Comparison of ENCODE assay signal across 12 mouse cellular contexts in the genomic region with DNA sequence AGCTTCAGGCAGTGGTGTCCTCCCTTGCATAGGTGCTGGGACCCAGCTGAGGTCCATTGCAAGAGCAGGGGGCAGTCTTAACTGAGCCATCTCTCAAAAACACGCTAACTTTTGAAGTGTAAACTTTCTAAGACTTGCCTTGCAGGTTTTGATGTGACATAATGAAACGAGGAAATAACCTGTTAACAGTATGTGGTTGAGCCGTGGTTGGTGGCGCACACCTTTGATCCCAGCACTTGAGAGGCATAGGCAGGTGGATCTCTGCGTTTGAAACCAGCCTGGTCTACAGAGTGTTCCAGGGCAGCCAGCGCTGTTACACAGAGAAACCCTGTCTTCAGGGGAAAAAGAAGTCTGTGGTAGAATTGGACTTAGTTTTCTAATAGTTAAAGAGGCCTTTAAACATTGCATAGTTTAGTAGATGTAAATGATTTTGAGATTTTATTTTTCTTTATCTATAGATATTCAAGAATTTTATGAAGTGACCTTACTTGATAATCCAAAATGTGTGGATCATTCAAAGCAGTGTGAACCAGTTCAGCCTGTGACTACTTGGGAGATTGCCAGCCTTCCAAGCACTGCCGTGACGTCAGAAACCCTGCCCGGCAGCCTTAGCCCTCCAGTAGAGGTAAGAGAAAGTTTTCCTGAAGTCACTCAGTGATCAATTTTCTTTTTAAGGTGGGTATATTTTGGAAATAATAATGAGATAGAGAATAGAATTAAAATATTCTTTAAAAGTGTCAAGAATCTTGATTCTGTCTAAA. TPM values are rescaled to one million over a fixed set of nuclear protein-coding genes. Genes with fewer than 3 reads are reported as not detected.
DNase-seq lines count a peak whose midpoint lies in the region; ATAC-seq and TF ChIP-seq lines count a peak whose summit lies in the region.
"Had no signal": no experiment of that assay in that cellular context is flagged by ENCODE, and none has a peak within 500 bp of the region (broad histone marks: within the 10 kb centered on the region; RNA-seq: fewer than 3 reads in every experiment).

No protein-coding gene starts in this region.

- H3K27me3 ChIP-seq in kidney, adult 2 months (replicated peaks; ENCODE audit: control insufficient read depth, insufficient read depth, low read length), result no peaks in the 10 kb centered on the region
- H3K27me3 ChIP-seq in kidney, embryonic 14.5 days (ENCODE audit: control insufficient read depth, insufficient read depth, low read length), result no peaks in the 10 kb centered on the region
- H3K27me3 ChIP-seq in stomach, embryonic 16.5 days (ENCODE audit: control insufficient read depth, insufficient read depth, low read length), result no peaks in the 10 kb centered on the region
- no peaks in the 10 kb centered on the region for H3K27me3 ChIP-seq in hindbrain, embryonic 12.5 days
- H3K27me3 ChIP-seq: limb, embryonic 13.5 days had no signal

- no peaks in the 10 kb centered on the region; the same call in 1 of the 2 replicates for H3K36me3 ChIP-seq in kidney, adult 2 months (ENCODE audit: control insufficient read depth, insufficient read depth, low read length)
- peaks cover 18% of the 10 kb centered on the region; the same call in 1 of the 2 replicates for H3K36me3 ChIP-seq in kidney, embryonic 14.5 days (ENCODE audit: control insufficient read depth, insufficient read depth, low read length)
- no peaks in the 10 kb centered on the region for H3K36me3 ChIP-seq in stomach, embryonic 16.5 days (ENCODE audit: control insufficient read depth, insufficient read depth, low read length)
- peaks cover 5% of the 10 kb centered on the region; the same call in 1 of the 2 replicates for H3K36me3 ChIP-seq in hindbrain, embryonic 12.5 days

- no peak overlapping the region for H3K4me2 ChIP-seq in kidney, embryonic 14.5 days (replicated peaks; ENCODE audit: low read depth, low read length)
- no peak overlapping the region for H3K4me2 ChIP-seq in stomach, embryonic 16.5 days (ENCODE audit: low read depth, low read length)
- no peak overlapping the region for H3K4me2 ChIP-seq in hindbrain, embryonic 12.5 days (replicated peaks)
- H3K4me2 ChIP-seq: limb, embryonic 13.5 days had no signal

- no peak overlapping the region for H3K4me3 ChIP-seq in kidney, adult 2 months (ENCODE audit: insufficient read depth, low read depth, low read length)
- no peak overlapping the region for H3K4me3 ChIP-seq in kidney, embryonic 14.5 days (ENCODE audit: low read length)
- no peak overlapping the region for H3K4me3 ChIP-seq in stomach, embryonic 16.5 days (replicated peaks; ENCODE audit: low read length)
- H3K4me3 ChIP-seq in hindbrain, embryonic 12.5 days, result no peak overlapping the region
- H3K4me3 ChIP-seq: hindbrain, embryonic 10.5 days; limb, embryonic 13.5 days had no signal

- peak; percentile 50 for DNase-seq in adrenal gland, adult 2 months
- DNase-seq in adrenal gland, adult 18-20 months (ENCODE audit: low spot score in 2 of 2), result no peak
- DNase-seq in kidney, adult 2 months, result peak; percentile 78
- peak; percentile 42 to 59 for DNase-seq in kidney, adult 8-10 months
- no peak for DNase-seq in spleen, postnatal 14 days (ENCODE audit: low spot score in 2 of 2)
- DNase-seq: gastrocnemius, postnatal 10 days; layer of hippocampus, adult 9-11 months had no signal

- H3K9me3 ChIP-seq in kidney, embryonic 14.5 days (ENCODE audit: control insufficient read depth, low read length), result no peaks in the 10 kb centered on the region
- no peaks in the 10 kb centered on the region for H3K9me3 ChIP-seq in stomach, embryonic 16.5 days (replicated peaks; ENCODE audit: control insufficient read depth, low read length)
- H3K9me3 ChIP-seq in hindbrain, embryonic 12.5 days (replicated peaks), result no peaks in the 10 kb centered on the region
- H3K9me3 ChIP-seq: hindbrain, embryonic 10.5 days; limb, embryonic 13.5 days had no signal

- WGBS in kidney, adult 2 months, result 48% methylated on average over 9 of the region's 9 CpGs
- 89% methylated on average over 9 of the region's 9 CpGs for WGBS in kidney, embryonic 14.5 days
- 69% methylated on average over 9 of the region's 9 CpGs for WGBS in stomach, embryonic 16.5 days
- WGBS in hindbrain, embryonic 12.5 days, result 93% methylated on average over 9 of the region's 9 CpGs

- H3K27ac ChIP-seq in kidney, adult 2 months (ENCODE audit: insufficient read depth, low read depth, low read length), result no peak overlapping the region
- H3K27ac ChIP-seq in kidney, embryonic 14.5 days (ENCODE audit: low read depth, low read length), result no peak overlapping the region
- H3K27ac ChIP-seq in stomach, embryonic 16.5 days (ENCODE audit: low read length), result 0 out of 2 replicates have a peak overlapping the region, but pooled peaks have one; percentile 3
- no peak overlapping the region for H3K27ac ChIP-seq in hindbrain, embryonic 12.5 days
- H3K27ac ChIP-seq: hindbrain, embryonic 10.5 days; limb, embryonic 13.5 days had no signal

- no peak for TF ChIP-seq CTCF in kidney, adult 2 months (conservative IDR thresholded peaks at IDR 0.05; ENCODE audit: insufficient read depth, insufficient read length, low read depth, low read length)

- H3K9ac ChIP-seq in kidney, embryonic 14.5 days (ENCODE audit: low read depth, low read length), result no peak overlapping the region
- H3K9ac ChIP-seq in stomach, embryonic 16.5 days (ENCODE audit: low read length), result no peak overlapping the region
- H3K9ac ChIP-seq in hindbrain, embryonic 12.5 days, result no peak overlapping the region
- H3K9ac ChIP-seq: limb, embryonic 13.5 days had no signal

- no peak for TF ChIP-seq POLR2A in kidney, adult 2 months (IDR thresholded peaks at IDR 0.05; ENCODE audit: low read depth, low read length)

- ATAC-seq in kidney, embryonic 14.5 days (ENCODE audit: low FRiP score, low TSS enrichment), result no peak
- ATAC-seq in stomach, embryonic 16.5 days (ENCODE audit: insufficient read depth, low FRiP score), result no peak
- no peak for ATAC-seq in hindbrain, embryonic 12.5 days (ENCODE audit: low FRiP score)

- H3K4me1 ChIP-seq in kidney, adult 2 months (ENCODE audit: control insufficient read depth, insufficient read depth, low read length), result peaks cover 8% of the 10 kb centered on the region; the same call in 1 of the 2 replicates
- H3K4me1 ChIP-seq in kidney, embryonic 14.5 days (ENCODE audit: control insufficient read depth, insufficient read depth, low read length), result no peaks in the 10 kb centered on the region
- H3K4me1 ChIP-seq in stomach, embryonic 16.5 days (ENCODE audit: control insufficient read depth, insufficient read depth, low read length), result 0 out of 2 replicates have a peak, but pooled peaks cover 2% of the 10 kb centered on the region
- H3K4me1 ChIP-seq in hindbrain, embryonic 12.5 days, result no peaks in the 10 kb centered on the region
- H3K4me1 ChIP-seq: hindbrain, embryonic 10.5 days; limb, embryonic 13.5 days had no signal

RNA-seq across cellular contexts. Expression of gene Dlg1, which starts 20.6 kb away (rescaled TPM):
- 100 to 1,000 TPM in 1 of 2 experiments, 10 to 100 TPM in 1; 68.4 to 102 TPM for total RNA-seq in adrenal gland, adult 2 months (2021)
- 7.9 and 12.0 TPM in 2 replicates for polyA plus RNA-seq in adrenal gland, adult 2 months (2012; rRNA removed)
- total RNA-seq in adrenal gland, adult 18-20 months (2021), result 100 to 1,000 TPM in 1 of 2 experiments, 10 to 100 TPM in 1; 80.1 to 117 TPM
- 20.4 and 24.6 TPM in 2 replicates for polyA plus RNA-seq in kidney, adult 2 months (2012; rRNA removed)
- polyA plus RNA-seq in kidney, embryonic 14.5 days (2014; fragmentation: Nextera tagmentation; extraction: Ambion mirVana), result 29.1 and 35.4 TPM in 2 replicates
- polyA plus RNA-seq in stomach, embryonic 16.5 days (2015; fragmentation: Nextera tagmentation; extraction: Ambion mirVana), result 24.7 and 26.6 TPM in 2 replicates
- 26.9 and 27.9 TPM in 2 replicates for polyA plus RNA-seq in hindbrain, embryonic 12.5 days (2016; fragmentation: Nextera tagmentation; extraction: Ambion mirVana)

Comparison
In these comparisons a context has a peak if more than half of its experiments do, and no peak if none do; other contexts are left out.
1. DNase-seq: peak in adrenal gland, adult 2 months (single experiment), kidney, adult 2 months (single experiment) and kidney, adult 8-10 months (2 of 2); none in adrenal gland, adult 18-20 months (0 of 2) and spleen, postnatal 14 days (0 of 2).